Mouse (Mus musculus) lung, embryonic 15.5 days (tissue): ENCODE measurements at regions not wholly inside any gene's neighbourhood (a gene's known extent, or its start where the extent isn't known, plus 50 kb on each side); places are given as distances from the start of the nearest gene placed in this dataset. TPM values are rescaled to one million over a fixed set of nuclear protein-coding genes. Genes with fewer than 3 reads are reported as not detected.

Experiments
- ATAC-seq: fragments of 200-750 bp; cut with Nextera tagmentation; 2 replicates; pipeline ENCODE4 v1.8.0; 2017; ENCODE audit warnings: moderate number of reproducible peaks, borderline replicate concordance; ENCODE audit not compliant: low FRiP score, low TSS enrichment; ENCODE audit errors: extremely low read depth
- H3K27ac ChIP-seq: fragments of 300-500 bp; sonication (generic); 2 replicates; pipeline ENCODE4 v1.5.1; 2015; ENCODE audit warnings: moderate library complexity, mild to moderate bottlenecking, inconsistent platforms
- H3K27me3 ChIP-seq: fragments of 300-500 bp; sonication (generic); 2 replicates; pipeline ENCODE4 v1.6.1; 2015; ENCODE audit warnings: inconsistent platforms
- H3K36me3 ChIP-seq: fragments of 300-500 bp; sonication (generic); 2 replicates; pipeline ENCODE4 v1.6.1; 2015; ENCODE audit warnings: inconsistent platforms
- H3K4me1 ChIP-seq: fragments of 300-500 bp; sonication (generic); 2 replicates; pipeline ENCODE4 v1.6.1; 2015; ENCODE audit warnings: inconsistent platforms
- H3K4me2 ChIP-seq: fragments of 300-500 bp; sonication (generic); 2 replicates; pipeline ENCODE4 v1.6.1; 2015; ENCODE audit warnings: inconsistent platforms, mild to moderate bottlenecking, moderate library complexity
- H3K4me3 ChIP-seq: fragments of 300-500 bp; sonication (generic); 2 replicates; pipeline ENCODE4 v1.5.1; 2015; ENCODE audit warnings: mild to moderate bottlenecking, inconsistent platforms
- H3K9ac ChIP-seq: fragments of 300-500 bp; sonication (generic); 2 replicates; pipeline ENCODE4 v1.6.1; 2015; ENCODE audit warnings: inconsistent platforms
- H3K9me3 ChIP-seq: fragments of 300-500 bp; sonication (generic); 2 replicates; pipeline ENCODE4 v1.6.1; 2016; ENCODE audit warnings: inconsistent platforms
- WGBS: fragments of 180-500 bp; shearing (Covaris S2); methylation state at CpG from one replicate; pipeline ENCODE4 v1.1.7; 2015; 5-methylcytosine and 5-hydroxymethylcytosine counted together
- microRNA-seq: library from miRNA; unstranded; fragments of <30 nt; microRNA quantifications from one replicate; pipeline ENCODE4, GENCODE M21; 2016

GRCm38 (mm10) chr13:70903831-70904230 lies 62.2 kb upstream of the Adamts16 start:
- ATAC-seq: no peak
- H3K27me3 ChIP-seq: no peaks in the 10 kb centered on the region
- no peak overlapping the region for H3K4me2 ChIP-seq
- H3K9ac ChIP-seq: no peak overlapping the region
- no peak overlapping the region for H3K27ac ChIP-seq
- WGBS: 69% methylated on average over 8 of the region's 8 CpGs
- H3K9me3 ChIP-seq: no peaks in the 10 kb centered on the region
- H3K36me3 ChIP-seq: no peaks in the 10 kb centered on the region
- no peaks in the 10 kb centered on the region for H3K4me1 ChIP-seq
- no peak overlapping the region for H3K4me3 ChIP-seq

DNA sequence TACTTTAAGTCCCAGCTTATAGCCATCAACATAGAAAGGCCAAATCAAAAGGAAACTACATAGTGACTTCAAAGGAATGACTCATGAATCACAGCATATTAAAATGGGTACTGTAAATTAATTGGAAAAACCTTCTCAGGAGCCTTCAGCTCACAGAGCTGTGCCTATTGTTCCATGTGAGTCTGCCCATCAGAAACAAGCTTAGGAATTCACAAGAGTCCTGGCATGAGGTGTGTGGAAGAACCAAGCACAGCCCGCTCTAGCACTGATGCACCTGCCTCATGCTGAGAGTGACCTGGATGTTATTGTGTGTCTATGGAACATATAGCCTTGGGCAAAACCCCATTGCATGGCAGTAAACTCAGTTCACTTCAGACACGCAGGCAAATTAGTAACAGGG lies 61.5 kb upstream of the Adamts16 start:
- no peaks in the 10 kb centered on the region for H3K36me3 ChIP-seq
- no peak overlapping the region for H3K4me2 ChIP-seq
- no peak overlapping the region for H3K9ac ChIP-seq
- no peak overlapping the region for H3K4me3 ChIP-seq
- no peaks in the 10 kb centered on the region for H3K4me1 ChIP-seq
- H3K27me3 ChIP-seq: no peaks in the 10 kb centered on the region
- 81% methylated on average over 2 of the region's 2 CpGs for WGBS
- H3K9me3 ChIP-seq: no peaks in the 10 kb centered on the region
- no peak for ATAC-seq
- H3K27ac ChIP-seq: no peak overlapping the region

- H3K9me3 ChIP-seq: no peaks in the 10 kb centered on the region
- ATAC-seq: no peak
- H3K36me3 ChIP-seq: no peaks in the 10 kb centered on the region
- H3K4me1 ChIP-seq: no peaks in the 10 kb centered on the region
- WGBS: 33% methylated on average over 10 of the region's 10 CpGs
- H3K4me3 ChIP-seq: no peak overlapping the region
- H3K9ac ChIP-seq: no peak overlapping the region
- no peak overlapping the region for H3K4me2 ChIP-seq
- no peak overlapping the region for H3K27ac ChIP-seq
- no peaks in the 10 kb centered on the region for H3K27me3 ChIP-seq
Observed at GRCm38 (mm10) chr13:70902727-70903126, 61.1 kb upstream of the Adamts16 start.

DNA sequence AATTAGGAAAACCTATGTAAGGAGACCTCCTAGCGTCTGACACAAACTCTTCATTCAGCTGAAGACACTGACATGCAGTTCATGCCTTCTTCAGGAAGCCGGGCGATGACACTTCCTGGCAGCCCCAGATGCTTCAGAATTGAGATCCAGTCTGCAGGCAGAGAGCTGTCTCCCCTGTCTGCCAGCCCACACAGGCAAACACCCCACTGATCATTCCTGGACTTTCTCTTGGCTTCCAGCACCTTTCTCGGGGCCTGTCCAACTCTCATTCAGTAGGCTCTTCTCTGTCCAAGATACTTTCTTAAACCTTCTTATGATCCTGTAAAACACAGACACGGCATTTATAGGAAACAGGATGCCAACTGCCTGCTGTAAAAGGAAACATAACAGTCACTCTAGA lies 50.0 kb upstream of the Adamts16 start:
- Histone ChIP-seq H3K9ac (no peak overlapping the region), H3K4me1 (no peaks in the 10 kb centered on the region), H3K4me2 (no peak overlapping the region), H3K27ac (no peak overlapping the region), H3K4me3 (no peak overlapping the region), H3K27me3 (no peaks in the 10 kb centered on the region), H3K36me3 (no peaks in the 10 kb centered on the region), H3K9me3 (no peaks in the 10 kb centered on the region)
- 42% methylated on average over 5 of the region's 5 CpGs for WGBS
- no peak for ATAC-seq

Small RNA genes in the stretch of these regions (microRNA-seq; reads per million reads assigned to microRNA genes)
- not detected for gene Mir466f-4
